Mouse (Mus musculus): Measurements from ENCODE around the gene Ddb2.
"Not testable (repeated sequence)": the region's sequence is repeated elsewhere in the genome, so short reads cannot be mapped to it uniquely, and the experiment has no call there.

The Ddb2 gene

GRCm38 (mm10) chr2:91255661-91256150 lies 18.9 kb upstream of the Ddb2 start, which contains the start of gene Pacsin3:
TSS of gene Pacsin3 (plus strand) at chr2:91255954.
- no peak for DNase-seq (ENCODE audit: low spot score)

GRCm38 (mm10) chr2:91254725-91255380 lies 18.1 kb upstream of the Ddb2 start:
- no peak for DNase-seq (ENCODE audit: low spot score)

- no peak for DNase-seq (ENCODE audit: low spot score)
Observed at GRCm38 (mm10) chr2:91252512-91252911, 15.7 kb upstream of the Ddb2 start.

GRCm38 (mm10) chr2:91252001-91252400 lies 15.2 kb upstream of the Ddb2 start:
- no peak for DNase-seq (ENCODE audit: low spot score)

GRCm38 (mm10) chr2:91248366-91248765 lies 11.6 kb upstream of the Ddb2 start:
- DNase-seq (ENCODE audit: low spot score) = no peak

- no peak for DNase-seq (ENCODE audit: low spot score)
Observed at GRCm38 (mm10) chr2:91244557-91245228, 7.9 kb upstream of the Ddb2 start.

GRCm38 (mm10) chr2:91243416-91243815 lies 6.6 kb upstream of the Ddb2 start:
- DNase-seq (ENCODE audit: low spot score) = no peak

GRCm38 (mm10) chr2:91242547-91242946 lies 5.8 kb upstream of the Ddb2 start:
- no peak for DNase-seq (ENCODE audit: low spot score)

GRCm38 (mm10) chr2:91237511-91238080 lies 814 bp upstream of the Ddb2 start:
- DNase-seq (ENCODE audit: low spot score) = not testable (repeated sequence)

- DNase-seq (ENCODE audit: low spot score) = no peak
Observed at GRCm38 (mm10) chr2:91229735-91230134, 7.0 kb downstream of the Ddb2 start.

- DNase-seq (ENCODE audit: low spot score) = no peak
Observed at GRCm38 (mm10) chr2:91223614-91224013, 13.2 kb downstream of the Ddb2 start.

GRCm38 (mm10) chr2:91220501-91220900 lies 16.3 kb downstream of the Ddb2 start:
- no peak for DNase-seq (ENCODE audit: low spot score)

- no peak for DNase-seq (ENCODE audit: low spot score)
Observed at GRCm38 (mm10) chr2:91217032-91217431, 19.8 kb downstream of the Ddb2 start.

GRCm38 (mm10) chr2:91213311-91213710 lies 23.5 kb downstream of the Ddb2 start:
- DNase-seq (ENCODE audit: low spot score) = no peak

GRCm38 (mm10) chr2:91206254-91206775 lies 30.5 kb downstream of the Ddb2 start:
- no peak for DNase-seq (ENCODE audit: low spot score)

GRCm38 (mm10) chr2:91202972-91203656 lies 33.7 kb downstream of the Ddb2 start:
- DNase-seq (ENCODE audit: low spot score) = no peak

GRCm38 (mm10) chr2:91202222-91202971 lies 34.4 kb downstream of the Ddb2 start, which contains the start of the genes Nr1h3 and Acp2:
TSS of gene Nr1h3 (minus strand) at chr2:91202834.
TSS of gene Acp2 (plus strand) at chr2:91202885.
- peak; percentile 97 for DNase-seq (ENCODE audit: low spot score)

- no peak for DNase-seq (ENCODE audit: low spot score)
Observed at GRCm38 (mm10) chr2:91198888-91199287, 37.9 kb downstream of the Ddb2 start.

GRCm38 (mm10) chr2:91196577-91197001 lies 40.2 kb downstream of the Ddb2 start:
- no peak for DNase-seq (ENCODE audit: low spot score)

GRCm38 (mm10) chr2:91194624-91195332 lies 42.0 kb downstream of the Ddb2 start:
- peak; percentile 67 for DNase-seq (ENCODE audit: low spot score)

- no peak for DNase-seq (ENCODE audit: low spot score)
Observed at GRCm38 (mm10) chr2:91190501-91190900, 46.3 kb downstream of the Ddb2 start.

Data from ovary, postnatal 14 days (tissue).